In the genomic region with DNA sequence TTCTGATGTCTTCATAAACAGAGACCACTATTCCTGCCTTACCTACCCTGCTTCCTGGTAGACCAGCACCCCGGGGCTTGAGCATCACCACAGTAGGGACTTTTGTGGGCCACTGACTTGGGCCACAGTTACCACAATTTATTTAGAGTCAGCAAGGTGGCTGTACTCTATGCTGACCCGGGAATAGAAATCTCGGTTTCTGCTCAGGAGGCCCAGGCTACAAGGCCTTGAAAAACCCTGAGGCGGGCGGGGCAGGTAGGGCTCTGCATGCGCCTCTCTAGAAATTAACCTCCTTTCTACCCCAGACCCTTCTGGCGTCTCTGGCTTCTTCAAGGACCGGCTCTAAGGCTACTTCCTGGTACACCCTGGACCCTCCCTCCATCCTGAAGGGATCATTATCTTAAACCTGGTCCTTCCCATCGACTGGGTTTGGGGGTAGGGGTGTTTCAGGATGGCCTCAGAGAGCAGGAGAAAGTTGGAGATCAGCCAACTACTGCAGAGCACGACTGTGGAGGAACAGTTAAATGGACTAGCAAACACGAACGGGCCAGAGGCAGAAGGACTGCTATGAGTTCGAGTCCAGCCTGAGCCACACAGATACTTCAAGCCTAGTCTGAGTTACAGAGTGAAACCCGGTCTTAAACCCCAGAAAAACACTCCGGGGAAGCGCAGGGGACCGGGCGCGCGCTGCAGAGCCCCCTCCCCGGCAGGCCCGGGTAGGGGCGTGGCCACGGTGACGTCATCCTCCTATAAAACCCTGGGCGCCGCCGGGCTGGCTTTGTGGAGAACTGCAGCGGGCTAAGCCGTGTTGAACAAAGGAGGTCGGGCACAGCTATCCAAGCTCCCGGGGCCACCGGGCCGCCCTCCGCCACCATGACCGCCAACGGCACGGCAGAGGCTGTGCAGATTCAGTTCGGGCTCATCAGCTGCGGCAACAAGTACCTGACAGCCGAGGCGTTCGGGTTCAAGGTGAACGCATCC, we compare ENCODE assay signal across 8 mouse cellular contexts. TPM values are rescaled to one million over a fixed set of nuclear protein-coding genes. Genes with fewer than 3 reads are reported as not detected.
DNase-seq lines count a peak whose midpoint lies in the region; ATAC-seq lines count a peak whose summit lies in the region.

A gene (plus strand): TSS at position 768 of the 981 bp plus-strand sequence.

- intact Hi-C loops in left cerebral cortex, postnatal 10 days (cut with DNase I) = loop anchor here (5.0 kb wide), 1 partner anchor 53 kb away; a partner anchor contains a TSS

- DNase-seq in adrenal gland, adult 8-10 months = peak; percentile 65
- DNase-seq in embryo, embryonic 10 days (ENCODE audit: low spot score) = peak; percentile 92
- peak; percentile 72 for DNase-seq in gastrocnemius, postnatal 25 days
- DNase-seq in left cerebral cortex, postnatal 10 days (ENCODE audit: extremely low spot score in 1 of 2, low spot score in 2 of 2) = peak; percentile 93 to 94
- peak; percentile 98 for DNase-seq in right cerebral cortex, postnatal 4 days
- DNase-seq in c-Kit-positive CD71-positive TER-119-positive erythroid progenitor cells, embryonic 14.5 days (ENCODE audit: low spot score) = no peak

- peak; percentile 52 for ATAC-seq in inflammation-experienced regulatory T-cells, adult 6 months
- ATAC-seq in megakaryocyte-erythroid progenitor cell, adult 5-6 weeks (replicated peaks; ENCODE audit: low FRiP score, low TSS enrichment, poor library complexity, severe bottlenecking) = peak; percentile 27; the same call in 1 of the 2 replicates

RNA-seq across cellular contexts. Expression of the gene that starts here (rescaled TPM):
- total RNA-seq in adrenal gland, adult 8-10 months (2022) = 10 to 100 TPM; 22.0 to 33.6 (median 31.7) TPM
- total RNA-seq in gastrocnemius, postnatal 25 days (2021) = 10 to 100 TPM; 13.4 to 17.6 TPM
- polyA plus RNA-seq in inflammation-experienced regulatory T-cells, adult 6 months (2017; shearing (Covaris generic)) = 1 to 10 TPM in 1 of 3 experiments, not detected in 2; 1.2 TPM
- total RNA-seq in left cerebral cortex, postnatal 10 days (2021) = 100 to 1,000 TPM; 442 to 448 TPM
- total RNA-seq in megakaryocyte-erythroid progenitor cell, adult 5-6 weeks (2014; fragmentation: Nextera tagmentation) = 0.17 TPM in 1 of 2 replicates, not detected in the other
- total RNA-seq in megakaryocyte-erythroid progenitor cell, adult 5-6 weeks (2017) = 0.11 TPM in 1 of 2 replicates, not detected in the other

Comparison
In these comparisons a context has a peak if more than half of its experiments do, and no peak if none do; other contexts are left out.
1. RNA of the gene that starts here (total RNA-seq): 442 to 448 TPM in left cerebral cortex, postnatal 10 days, 22.0 to 33.6 TPM in adrenal gland, adult 8-10 months and 13.4 to 17.6 TPM in gastrocnemius, postnatal 25 days; 0.11 to 0.17 TPM in megakaryocyte-erythroid progenitor cell, adult 5-6 weeks; every median in the first group is over 10 times any median in the second.
2. RNA of the gene that starts here (total RNA-seq): 442 to 448 TPM in left cerebral cortex, postnatal 10 days; 22.0 to 33.6 TPM in adrenal gland, adult 8-10 months and 13.4 to 17.6 TPM in gastrocnemius, postnatal 25 days; every median in the first group is over 10 times any median in the second.
3. Peak in ATAC-seq in megakaryocyte-erythroid progenitor cell, adult 5-6 weeks; RNA of the gene not detected or under 1 TPM.